Mouse (Mus musculus) liver, adult 2 months (tissue): ENCODE measurements around the gene Oprm1.

ENCODE experiments used
- CTCF ChIP-seq: fragments of 200-500 bp; IDR thresholded peaks from 2 replicates; pipeline ENCODE4 v1.5.1; 2011; ENCODE audit warnings: low read depth, low read length, control low read depth
- POLR2A ChIP-seq: fragments of 200-500 bp; IDR thresholded peaks from 2 replicates; pipeline ENCODE4 v1.6.1; 2011; ENCODE audit warnings: low read length, control low read depth; ENCODE audit not compliant: insufficient read depth; ENCODE audit errors: extremely low read depth

- TF ChIP-seq CTCF (no peak), POLR2A (no peak)
These were observed 219.5 kb downstream of the Oprm1 start for GRCm38 (mm10) chr10:6977843-6978242.
